Mouse (Mus musculus): ENCODE measurements around the gene Ap1b1. TPM values are rescaled to one million over a fixed set of nuclear protein-coding genes. Genes with fewer than 3 reads are reported as not detected.
"Not testable (repeated sequence)": the region's sequence is repeated elsewhere in the genome, so short reads cannot be mapped to it uniquely, and the experiment has no call there.

Gene Ap1b1
- polyA plus RNA-seq, 1 experiment from 2014 or later, result 54.8 TPM

GRCm38 (mm10) chr11:5063561-5064281 lies 77.1 kb downstream of the Ap1b1 start:
- Histone ChIP-seq H3K9ac (peak overlapping the region; percentile 64; the same call in 1 of the 2 replicates), H3K4me3 (peak overlapping the region; percentile 75), H3K27ac (no peak overlapping the region), H3K4me1 (peaks cover 47% of the 10 kb centered on the region), H3K27me3 (peaks cover 62% of the 10 kb centered on the region), H3K9me3 (no peaks in the 10 kb centered on the region), H3K4me2 (replicated peaks) (peak overlapping the region; percentile 80), H3K36me3 (peaks cover 10% of the 10 kb centered on the region)
- no peak for ATAC-seq (ENCODE audit: insufficient number of reproducible peaks, insufficient read depth, low FRiP score, low TSS enrichment)
- WGBS, result 47% methylated on average over 31 of the region's 31 CpGs

- Histone ChIP-seq H3K9me3 (no peaks in the 10 kb centered on the region), H3K4me2 (replicated peaks) (peak overlapping the region; percentile 80), H3K4me3 (peak overlapping the region; percentile 75), H3K9ac (peak overlapping the region; percentile 64), H3K27me3 (peaks cover 54% of the 10 kb centered on the region), H3K4me1 (peaks cover 42% of the 10 kb centered on the region), H3K36me3 (peaks cover 17% of the 10 kb centered on the region), H3K27ac (no peak overlapping the region)
- WGBS, result 12% methylated on average over 37 of the region's 38 CpGs
- ATAC-seq (ENCODE audit: insufficient number of reproducible peaks, insufficient read depth, low FRiP score, low TSS enrichment), result no peak
These were observed 77.8 kb downstream of the Ap1b1 start for GRCm38 (mm10) chr11:5064282-5065055.

- peak within 1 kb of the TSS; percentile 80 for H3K4me2 ChIP-seq (replicated peaks)
- H3K9me3 ChIP-seq, result no peaks in the 10 kb centered on the region
- under 1% methylated on average over 49 of the region's 50 CpGs for WGBS
- H3K4me3 ChIP-seq, result peak within 1 kb of the TSS; percentile 75
- ATAC-seq (ENCODE audit: insufficient number of reproducible peaks, insufficient read depth, low FRiP score, low TSS enrichment), result peak; percentile 71
- H3K9ac ChIP-seq, result peak within 1 kb of the TSS; percentile 64
- H3K27me3 ChIP-seq, result peaks cover 47% of the 10 kb centered on the region
- peaks cover 40% of the 10 kb centered on the region for H3K4me1 ChIP-seq
- peaks cover 22% of the 10 kb centered on the region for H3K36me3 ChIP-seq
- no peak within 1 kb of the TSS; the same call in 1 of the 2 replicates for H3K27ac ChIP-seq
These were observed 78.6 kb downstream of the Ap1b1 start, which contains the start of gene Gas2l1 for GRCm38 (mm10) chr11:5065056-5065821. Gene Gas2l1, minus strand, starts transcription at chr11:5065327.

- Histone ChIP-seq H3K4me2 (replicated peaks) (no peak overlapping the region), H3K27ac (no peak overlapping the region), H3K4me1 (peaks cover 26% of the 10 kb centered on the region), H3K9ac (no peak overlapping the region), H3K36me3 (peaks cover 40% of the 10 kb centered on the region), H3K4me3 (no peak overlapping the region), H3K9me3 (no peaks in the 10 kb centered on the region), H3K27me3 (peaks cover 28% of the 10 kb centered on the region)
- no peak for ATAC-seq (ENCODE audit: insufficient number of reproducible peaks, insufficient read depth, low FRiP score, low TSS enrichment)
These were observed 80.4 kb downstream of the Ap1b1 start for GRCm38 (mm10) chr11:5067063-5067462.

- Histone ChIP-seq H3K4me3 (no peak overlapping the region), H3K9me3 (no peaks in the 10 kb centered on the region), H3K27me3 (peaks cover 16% of the 10 kb centered on the region), H3K4me1 (peaks cover 15% of the 10 kb centered on the region), H3K27ac (no peak overlapping the region), H3K4me2 (replicated peaks) (no peak overlapping the region), H3K36me3 (peaks cover 53% of the 10 kb centered on the region), H3K9ac (no peak overlapping the region)
- 85% methylated on average over 9 of the region's 9 CpGs for WGBS
- no peak for ATAC-seq (ENCODE audit: insufficient number of reproducible peaks, insufficient read depth, low FRiP score, low TSS enrichment)
These were observed 81.7 kb downstream of the Ap1b1 start for GRCm38 (mm10) chr11:5068126-5068971.

- no peaks in the 10 kb centered on the region for H3K4me1 ChIP-seq
- no peak overlapping the region for H3K4me2 ChIP-seq (replicated peaks)
- H3K9me3 ChIP-seq, result no peaks in the 10 kb centered on the region
- no peaks in the 10 kb centered on the region for H3K27me3 ChIP-seq
- H3K9ac ChIP-seq, result no peak overlapping the region
- WGBS, result 79% methylated on average over 4 of the region's 4 CpGs
- ATAC-seq (ENCODE audit: insufficient number of reproducible peaks, insufficient read depth, low FRiP score, low TSS enrichment), result no peak
- peaks cover 83% of the 10 kb centered on the region for H3K36me3 ChIP-seq
- no peak overlapping the region for H3K4me3 ChIP-seq
- no peak overlapping the region for H3K27ac ChIP-seq
These were observed 88.3 kb downstream of the Ap1b1 start for GRCm38 (mm10) chr11:5074882-5075281.

- no peaks in the 10 kb centered on the region for H3K27me3 ChIP-seq
- no peak for ATAC-seq (ENCODE audit: insufficient number of reproducible peaks, insufficient read depth, low FRiP score, low TSS enrichment)
- no peaks in the 10 kb centered on the region for H3K4me1 ChIP-seq
- peaks cover 83% of the 10 kb centered on the region for H3K36me3 ChIP-seq
- H3K27ac ChIP-seq, result no peak overlapping the region
- H3K4me2 ChIP-seq (replicated peaks), result no peak overlapping the region
- no peak overlapping the region for H3K9ac ChIP-seq
- H3K4me3 ChIP-seq, result no peak overlapping the region
- H3K9me3 ChIP-seq, result no peaks in the 10 kb centered on the region
These were observed 89.1 kb downstream of the Ap1b1 start for GRCm38 (mm10) chr11:5075760-5076159.

GRCm38 (mm10) chr11:5076843-5077242 lies 90.2 kb downstream of the Ap1b1 start:
- H3K27me3 ChIP-seq; H3K4me1 ChIP-seq; H3K9ac ChIP-seq; H3K9me3 ChIP-seq; H3K4me2 ChIP-seq (replicated peaks); H3K27ac ChIP-seq; ATAC-seq (ENCODE audit: insufficient number of reproducible peaks, insufficient read depth, low FRiP score, low TSS enrichment); H3K4me3 ChIP-seq: not testable (repeated sequence)
- 86% methylated on average over 4 of the region's 5 CpGs for WGBS
- H3K36me3 ChIP-seq, result peaks cover 78% of the 10 kb centered on the region

GRCm38 (mm10) chr11:5089147-5089546 lies 102.5 kb downstream of the Ap1b1 start:
- peaks cover 80% of the 10 kb centered on the region for H3K36me3 ChIP-seq
- no peaks in the 10 kb centered on the region for H3K9me3 ChIP-seq
- ATAC-seq (ENCODE audit: insufficient number of reproducible peaks, insufficient read depth, low FRiP score, low TSS enrichment), result no peak
- WGBS, result 98% methylated on average over 1 of the region's 1 CpGs
- H3K4me2 ChIP-seq (replicated peaks), result no peak overlapping the region
- H3K9ac ChIP-seq, result no peak overlapping the region
- H3K4me1 ChIP-seq, result no peaks in the 10 kb centered on the region
- no peak overlapping the region for H3K4me3 ChIP-seq
- H3K27ac ChIP-seq, result no peak overlapping the region
- H3K27me3 ChIP-seq, result no peaks in the 10 kb centered on the region

GRCm38 (mm10) chr11:5091706-5092105 lies 105.1 kb downstream of the Ap1b1 start:
- ATAC-seq (ENCODE audit: insufficient number of reproducible peaks, insufficient read depth, low FRiP score, low TSS enrichment), result no peak
- no peaks in the 10 kb centered on the region for H3K9me3 ChIP-seq
- H3K4me2 ChIP-seq (replicated peaks), result no peak overlapping the region
- H3K4me3 ChIP-seq, result no peak overlapping the region
- 61% methylated on average over 2 of the region's 2 CpGs for WGBS
- peaks cover 5% of the 10 kb centered on the region for H3K4me1 ChIP-seq
- H3K36me3 ChIP-seq, result peaks cover 54% of the 10 kb centered on the region
- H3K9ac ChIP-seq, result no peak overlapping the region
- H3K27ac ChIP-seq, result no peak overlapping the region
- no peaks in the 10 kb centered on the region for H3K27me3 ChIP-seq
